Mouse (Mus musculus) heart, postnatal 0 days (tissue): ENCODE data around the gene Zfp324. TPM values are rescaled to one million over a fixed set of nuclear protein-coding genes. Genes with fewer than 3 reads are reported as not detected.
A peak's percentile ranks its signal among the peaks of the same experiment; 100 is the strongest.

Experiments
- ATAC-seq: fragments of 200-750 bp; cut with Nextera tagmentation; 2 replicates; pipeline ENCODE4 v1.8.0; 2017; ENCODE audit warnings: low read depth, moderate number of reproducible peaks, moderate library complexity; ENCODE audit not compliant: insufficient read depth
- DNase-seq: peaks from one replicate; pipeline ENCODE4 v3.0.0-alpha.2; 2016; ENCODE audit warnings: low spot score
- H3K27ac ChIP-seq: fragments of 300-500 bp; sonication (generic); 2 replicates; pipeline ENCODE4 v1.5.1; 2014; ENCODE audit warnings: low read depth, mild to moderate bottlenecking
- H3K27me3 ChIP-seq: fragments of 300-500 bp; sonication (generic); 2 replicates; pipeline ENCODE4 v1.6.1; 2014; ENCODE audit warnings: low read length, mixed read lengths; ENCODE audit not compliant: control insufficient read depth, insufficient read depth
- H3K36me3 ChIP-seq: fragments of 300-500 bp; sonication (generic); replicated peaks from 2 replicates; pipeline ENCODE4 v1.6.1; 2014; ENCODE audit warnings: low read length, mixed read lengths; ENCODE audit not compliant: control insufficient read depth, insufficient read depth
- H3K4me1 ChIP-seq: fragments of 300-500 bp; sonication (generic); 2 replicates; pipeline ENCODE4 v1.6.1; 2014; ENCODE audit warnings: antibody characterized with exemption; ENCODE audit not compliant: control insufficient read depth, insufficient read depth
- H3K4me2 ChIP-seq: fragments of 300-500 bp; sonication (generic); 2 replicates; pipeline ENCODE4 v1.6.1; 2014; ENCODE audit warnings: low read depth, mild to moderate bottlenecking, low read length, moderate library complexity
- H3K4me3 ChIP-seq: fragments of 300-500 bp; sonication (generic); 2 replicates; pipeline ENCODE4 v1.5.1; 2014; ENCODE audit warnings: low read depth, low read length
- H3K9ac ChIP-seq: fragments of 300-500 bp; sonication (generic); replicated peaks from 2 replicates; pipeline ENCODE4 v1.6.1; 2014; ENCODE audit warnings: low read depth, low read length, mixed read lengths
- H3K9me3 ChIP-seq: fragments of 300-500 bp; sonication (generic); replicated peaks from 2 replicates; pipeline ENCODE4 v1.6.1; 2016; ENCODE audit warnings: low read length; ENCODE audit not compliant: control insufficient read depth
- CTCF ChIP-seq: IDR thresholded peaks from 2 replicates; pipeline ENCODE4 v1.5.1; 2016; ENCODE audit warnings: antibody characterized with exemption, control low read depth, low read depth
- EP300 ChIP-seq: IDR thresholded peaks from 2 replicates; pipeline ENCODE4 v1.6.1; 2016; ENCODE audit warnings: antibody characterized with exemption, low read depth
- WGBS: fragments of 180-500 bp; shearing (Covaris S2); extraction: QIAGEN DNeasy Blood & Tissue Kit; methylation state at CpG from one replicate; pipeline ENCODE4 v1.1.7; 2014; 5-methylcytosine and 5-hydroxymethylcytosine counted together
- polyA plus RNA-seq: library from polyadenylated mRNA; unstranded; fragments of >200 nt; fragmentation: Nextera tagmentation; extraction: Ambion mirVana; gene quantifications from 2 replicates; pipeline ENCODE4 v1.2.1, GENCODE M21; 2015
- total RNA-seq: library from RNA; depleted of rRNA; stranded (reverse); fragments of >200 nt; gene quantifications from 2 replicates; pipeline ENCODE4 v1.2.3, GENCODE M21; 2014; ENCODE audit warnings: low replicate concordance

Gene Zfp324
- total and polyA plus RNA-seq, 2 experiments from 2014 or later = 4.2 to 10.9 TPM

- DNase-seq = no peak
- TF ChIP-seq CTCF (no peak), EP300 (no peak)
- ATAC-seq = no peak
- Histone ChIP-seq H3K27ac (no peak within 1 kb of the TSS), H3K36me3 (no peaks in the 10 kb centered on the region), H3K9me3 (no peaks in the 10 kb centered on the region), H3K9ac (no peak within 1 kb of the TSS), H3K4me1 (no peaks in the 10 kb centered on the region), H3K27me3 (no peaks in the 10 kb centered on the region), H3K4me2 (no peak within 1 kb of the TSS), H3K4me3 (no peak within 1 kb of the TSS)
- WGBS = 57% methylated on average over 5 of the region's 5 CpGs
Observed at GRCm38 (mm10) chr7:12998053-12998452, 32.4 kb downstream of the Zfp324 start, which contains the start of gene Slc27a5. Gene Slc27a5 (minus strand): TSS chr7:12998192.

GRCm38 (mm10) chr7:12998851-12999250 is 33.2 kb downstream of the Zfp324 start, which contains the start of gene Trim28:
Gene Trim28 (plus strand): TSS chr7:12999114.
- Histone ChIP-seq H3K9me3 (no peaks in the 10 kb centered on the region), H3K36me3 (no peaks in the 10 kb centered on the region), H3K9ac (no peak within 1 kb of the TSS), H3K27me3 (no peaks in the 10 kb centered on the region), H3K4me3 (no peak within 1 kb of the TSS), H3K27ac (no peak within 1 kb of the TSS), H3K4me2 (no peak within 1 kb of the TSS), H3K4me1 (no peaks in the 10 kb centered on the region)
- ATAC-seq = no peak
- 74% methylated on average over 3 of the region's 3 CpGs for WGBS
- TF ChIP-seq EP300 (no peak), CTCF (no peak)
- no peak for DNase-seq

DNA sequence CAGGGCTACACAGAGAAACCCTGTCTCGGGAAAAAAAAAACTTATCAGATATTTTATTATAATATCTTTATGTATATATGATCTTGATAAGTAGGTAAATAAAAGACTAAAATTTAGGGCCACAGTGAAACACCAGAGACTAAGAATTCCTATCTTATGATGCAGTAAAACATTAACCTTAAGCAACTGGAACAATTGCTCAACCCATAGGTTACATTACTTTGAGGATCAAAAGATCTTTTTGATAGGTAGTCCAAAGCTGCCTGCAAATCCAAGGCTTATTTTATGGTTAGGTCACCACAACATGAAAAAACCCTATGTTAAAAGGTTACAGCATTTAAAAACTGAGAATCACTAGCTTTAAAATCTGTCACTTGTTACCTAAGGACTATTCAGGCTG is 35.9 kb downstream of the Zfp324 start:
- Histone ChIP-seq H3K27ac (no peak overlapping the region), H3K36me3 (peaks cover 22% of the 10 kb centered on the region), H3K4me2 (no peak overlapping the region), H3K4me3 (no peak overlapping the region), H3K27me3 (no peaks in the 10 kb centered on the region), H3K9me3 (no peaks in the 10 kb centered on the region), H3K9ac (no peak overlapping the region), H3K4me1 (no peaks in the 10 kb centered on the region)
- no peak for TF ChIP-seq CTCF
- no peak for TF ChIP-seq EP300
- DNase-seq (no peak), ATAC-seq (no peak)
- WGBS = 48% methylated on average over 1 of the region's 1 CpGs

DNA sequence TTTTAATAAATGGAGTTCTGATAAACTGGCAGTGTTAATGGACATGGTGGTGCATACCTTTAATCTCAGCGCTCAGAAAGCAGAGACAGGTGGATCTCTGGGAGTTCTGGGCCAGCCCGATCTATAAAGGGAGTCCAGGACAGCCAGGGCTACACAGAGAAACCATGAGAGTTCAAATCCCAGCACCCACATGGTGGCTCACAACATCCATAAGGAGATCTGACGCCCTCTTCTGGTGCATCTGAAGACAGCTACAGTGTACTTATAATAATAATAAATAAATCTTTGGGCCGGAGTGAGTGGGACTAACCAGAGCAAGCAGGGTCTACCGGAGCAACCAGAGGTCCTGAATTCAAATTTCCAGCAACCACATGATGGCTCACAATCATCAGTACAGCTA is 37.7 kb downstream of the Zfp324 start:
- 79% methylated on average over 5 of the region's 5 CpGs for WGBS
- DNase-seq = no peak
- H3K4me2 ChIP-seq = no peak overlapping the region
- no peak for ATAC-seq
- H3K27ac ChIP-seq = no peak overlapping the region
- no peaks in the 10 kb centered on the region for H3K4me1 ChIP-seq
- no peaks in the 10 kb centered on the region for H3K9me3 ChIP-seq
- TF ChIP-seq CTCF (no peak), EP300 (no peak)
- no peak overlapping the region for H3K9ac ChIP-seq
- H3K36me3 ChIP-seq = peaks cover 38% of the 10 kb centered on the region
- H3K27me3 ChIP-seq = no peaks in the 10 kb centered on the region
- no peak overlapping the region for H3K4me3 ChIP-seq

DNA sequence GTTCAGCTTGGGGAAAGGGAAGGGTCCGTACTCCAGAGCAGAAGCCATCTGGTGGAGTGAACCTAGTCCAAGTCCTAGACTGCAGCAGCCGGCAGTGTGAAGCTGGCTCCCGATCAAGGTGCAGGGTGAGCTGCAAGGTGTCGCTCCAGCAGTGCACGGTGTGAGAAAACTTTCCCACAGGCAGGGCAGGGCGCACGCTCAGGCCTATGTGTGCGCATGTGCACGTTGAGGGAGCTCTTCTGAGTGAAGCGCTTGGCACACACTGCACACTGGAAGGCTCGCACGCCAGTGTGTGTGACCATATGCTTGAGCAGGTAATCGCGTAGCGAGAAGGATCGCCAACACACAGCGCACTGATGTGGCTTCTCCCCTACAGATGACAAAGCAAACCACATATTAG is 40.4 kb downstream of the Zfp324 start:
- peaks cover 6% of the 10 kb centered on the region for H3K4me1 ChIP-seq
- H3K27ac ChIP-seq = no peak overlapping the region
- no peak for ATAC-seq
- no peaks in the 10 kb centered on the region for H3K27me3 ChIP-seq
- no peak for DNase-seq
- no peak overlapping the region for H3K4me3 ChIP-seq
- H3K9ac ChIP-seq = no peak overlapping the region
- no peak overlapping the region for H3K4me2 ChIP-seq
- H3K9me3 ChIP-seq = no peaks in the 10 kb centered on the region
- TF ChIP-seq CTCF = no peak
- 89% methylated on average over 17 of the region's 17 CpGs for WGBS
- peaks cover 38% of the 10 kb centered on the region for H3K36me3 ChIP-seq

- WGBS = 70% methylated on average over 10 of the region's 10 CpGs
- peak overlapping the region; percentile 47 for H3K27ac ChIP-seq
- ATAC-seq = no peak
Observed at GRCm38 (mm10) chr7:13006531-13006930, 40.9 kb downstream of the Zfp324 start.

More at GRCm38 (mm10) chr7:13006531-13006930, 40.9 kb downstream of the Zfp324 start:
- Histone ChIP-seq H3K27me3 (no peaks in the 10 kb centered on the region), H3K4me2 (no peak overlapping the region), H3K4me3 (no peak overlapping the region), H3K36me3 (peaks cover 38% of the 10 kb centered on the region), H3K9ac (no peak overlapping the region), H3K9me3 (no peaks in the 10 kb centered on the region), H3K4me1 (peaks cover 6% of the 10 kb centered on the region)
- no peak for DNase-seq
- TF ChIP-seq CTCF (no peak), EP300 (no peak)
